Mouse (Mus musculus): ENCODE measurements around the gene Foxd4. TPM values are rescaled to one million over a fixed set of nuclear protein-coding genes. Genes with fewer than 3 reads are reported as not detected.
"Not testable (repeated sequence)": the region's sequence is repeated elsewhere in the genome, so short reads cannot be mapped to it uniquely, and the experiment has no call there.

The Foxd4 gene
- polyA plus RNA-seq, 1 experiment from 2014 or later = not detected

- no peak; the same call in 1 of the 2 replicates for ATAC-seq (ENCODE audit: insufficient number of reproducible peaks, insufficient read depth, low FRiP score, low TSS enrichment, low read depth)
- Histone ChIP-seq H3K4me2 (peak overlapping the region; percentile 66), H3K4me1 (replicated peaks) (peaks cover 23% of the 10 kb centered on the region), H3K4me3 (replicated peaks) (peak overlapping the region; percentile 41), H3K9ac (replicated peaks) (no peak overlapping the region; the same call in 1 of the 2 replicates), H3K36me3 (no peaks in the 10 kb centered on the region), H3K27me3 (peaks cover 90% of the 10 kb centered on the region), H3K27ac (no peak overlapping the region), H3K9me3 (no peaks in the 10 kb centered on the region)
- under 1% methylated on average over 84 of the region's 84 CpGs for WGBS
Observed at GRCm38 (mm10) chr19:24899578-24900544, 1.1 kb downstream of the Foxd4 start.

GRCm38 (mm10) chr19:24898737-24899577 lies 2.0 kb downstream of the Foxd4 start:
- H3K4me3 ChIP-seq (replicated peaks) = peak overlapping the region; percentile 41
- H3K9me3 ChIP-seq = no peaks in the 10 kb centered on the region
- no peak overlapping the region for H3K27ac ChIP-seq
- H3K9ac ChIP-seq (replicated peaks) = no peak overlapping the region
- no peaks in the 10 kb centered on the region for H3K36me3 ChIP-seq
- H3K4me1 ChIP-seq (replicated peaks) = peaks cover 23% of the 10 kb centered on the region
- peak overlapping the region; percentile 66 for H3K4me2 ChIP-seq
- peaks cover 84% of the 10 kb centered on the region for H3K27me3 ChIP-seq
- 3% methylated on average over 34 of the region's 34 CpGs for WGBS
- ATAC-seq (ENCODE audit: insufficient number of reproducible peaks, insufficient read depth, low FRiP score, low TSS enrichment, low read depth) = no peak

GRCm38 (mm10) chr19:24897896-24898736 lies 2.9 kb downstream of the Foxd4 start:
- peak overlapping the region; percentile 48 for H3K4me2 ChIP-seq
- WGBS = 2% methylated on average over 20 of the region's 20 CpGs
- H3K9me3 ChIP-seq = no peaks in the 10 kb centered on the region
- peak overlapping the region; percentile 29 for H3K4me3 ChIP-seq (replicated peaks)
- no peaks in the 10 kb centered on the region for H3K36me3 ChIP-seq
- peaks cover 23% of the 10 kb centered on the region for H3K4me1 ChIP-seq (replicated peaks)
- H3K27ac ChIP-seq = no peak overlapping the region
- no peak overlapping the region for H3K9ac ChIP-seq (replicated peaks)
- peaks cover 84% of the 10 kb centered on the region for H3K27me3 ChIP-seq
- no peak for ATAC-seq (ENCODE audit: insufficient number of reproducible peaks, insufficient read depth, low FRiP score, low TSS enrichment, low read depth)

GRCm38 (mm10) chr19:24897006-24897895 lies 3.7 kb downstream of the Foxd4 start:
- WGBS = under 1% methylated on average over 57 of the region's 57 CpGs
- 0 out of 2 replicates have a peak, but pooled peaks have one; percentile 45 for ATAC-seq (ENCODE audit: insufficient number of reproducible peaks, insufficient read depth, low FRiP score, low TSS enrichment, low read depth)
- Histone ChIP-seq H3K27me3 (peaks cover 78% of the 10 kb centered on the region), H3K27ac (no peak overlapping the region), H3K9ac (replicated peaks) (no peak overlapping the region), H3K4me1 (replicated peaks) (peaks cover 23% of the 10 kb centered on the region), H3K36me3 (no peaks in the 10 kb centered on the region), H3K4me3 (replicated peaks) (peak overlapping the region; percentile 29), H3K4me2 (peak overlapping the region; percentile 48), H3K9me3 (no peaks in the 10 kb centered on the region)

- Histone ChIP-seq H3K9me3 (no peaks in the 10 kb centered on the region), H3K27ac (no peak overlapping the region), H3K36me3 (no peaks in the 10 kb centered on the region), H3K9ac (replicated peaks) (no peak overlapping the region), H3K4me3 (replicated peaks) (no peak overlapping the region), H3K4me2 (no peak overlapping the region), H3K27me3 (peaks cover 70% of the 10 kb centered on the region), H3K4me1 (replicated peaks) (peaks cover 23% of the 10 kb centered on the region)
- ATAC-seq (ENCODE audit: insufficient number of reproducible peaks, insufficient read depth, low FRiP score, low TSS enrichment, low read depth) = no peak
- WGBS = 15% methylated on average over 4 of the region's 4 CpGs
Observed at GRCm38 (mm10) chr19:24896536-24896935, 4.5 kb downstream of the Foxd4 start.

GRCm38 (mm10) chr19:24886888-24887287 lies 14.1 kb downstream of the Foxd4 start:
- H3K9ac ChIP-seq (replicated peaks) = no peak overlapping the region
- H3K27me3 ChIP-seq = peaks cover 23% of the 10 kb centered on the region
- no peaks in the 10 kb centered on the region for H3K4me1 ChIP-seq (replicated peaks)
- no peaks in the 10 kb centered on the region for H3K9me3 ChIP-seq
- no peaks in the 10 kb centered on the region for H3K36me3 ChIP-seq
- H3K4me3 ChIP-seq (replicated peaks) = no peak overlapping the region
- 77% methylated on average over 3 of the region's 3 CpGs for WGBS
- H3K27ac ChIP-seq = no peak overlapping the region
- ATAC-seq (ENCODE audit: insufficient number of reproducible peaks, insufficient read depth, low FRiP score, low TSS enrichment, low read depth) = no peak
- H3K4me2 ChIP-seq = no peak overlapping the region

DNA sequence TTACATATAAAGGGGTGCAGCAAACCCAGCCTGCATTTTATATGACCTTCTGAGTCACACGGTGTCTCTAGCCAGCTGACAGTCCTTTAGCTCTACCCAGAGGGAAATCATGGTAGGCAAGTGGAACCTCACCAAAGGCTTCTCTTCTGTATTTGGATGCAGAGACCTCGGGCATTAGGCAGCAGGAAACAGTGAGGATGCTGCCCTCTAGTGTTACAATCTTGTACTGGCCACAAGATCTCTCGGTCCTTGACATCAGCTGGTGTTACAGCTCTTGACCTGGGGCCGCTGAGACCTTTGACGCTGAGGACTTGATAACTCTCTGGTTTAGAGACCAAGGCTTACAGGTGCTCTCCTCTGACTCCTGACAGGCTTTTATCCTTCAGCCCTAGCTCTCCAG lies 15.5 kb downstream of the Foxd4 start:
- no peaks in the 10 kb centered on the region for H3K36me3 ChIP-seq
- no peak overlapping the region for H3K4me2 ChIP-seq
- ATAC-seq (ENCODE audit: insufficient number of reproducible peaks, insufficient read depth, low FRiP score, low TSS enrichment, low read depth) = no peak; the same call in 1 of the 2 replicates
- no peak overlapping the region for H3K4me3 ChIP-seq (replicated peaks)
- WGBS = 14% methylated on average over 5 of the region's 5 CpGs
- no peak overlapping the region for H3K9ac ChIP-seq (replicated peaks)
- H3K27me3 ChIP-seq = peaks cover 20% of the 10 kb centered on the region
- H3K9me3 ChIP-seq = no peaks in the 10 kb centered on the region
- H3K4me1 ChIP-seq (replicated peaks) = no peaks in the 10 kb centered on the region
- H3K27ac ChIP-seq = no peak overlapping the region

DNA sequence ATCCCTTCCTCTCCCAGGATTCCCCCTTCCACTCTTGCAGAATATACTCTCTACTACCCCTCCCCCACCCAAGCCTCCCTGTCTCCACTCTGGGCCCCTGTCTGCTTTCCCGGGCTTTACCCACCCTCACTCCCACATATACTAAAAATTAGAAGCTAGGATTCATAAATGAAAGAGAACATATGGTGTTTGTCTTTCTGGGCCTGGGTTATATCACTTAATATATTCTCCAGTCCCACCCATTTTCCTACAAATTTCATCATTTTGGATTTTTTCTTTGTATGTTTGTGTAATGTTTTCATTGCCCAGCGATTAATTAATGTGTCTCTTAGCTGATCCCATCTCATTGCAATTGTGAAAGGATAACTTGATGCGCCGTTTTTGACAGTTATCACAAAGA lies 19.8 kb downstream of the Foxd4 start:
- H3K9me3 ChIP-seq = 0 out of 2 replicates have a peak, but pooled peaks cover 3% of the 10 kb centered on the region
- H3K27me3 ChIP-seq = peaks cover 4% of the 10 kb centered on the region; the same call in 1 of the 2 replicates
- no peaks in the 10 kb centered on the region for H3K4me1 ChIP-seq (replicated peaks)
- no peak for ATAC-seq (ENCODE audit: insufficient number of reproducible peaks, insufficient read depth, low FRiP score, low TSS enrichment, low read depth)
- H3K4me3 ChIP-seq (replicated peaks) = no peak overlapping the region
- H3K36me3 ChIP-seq = no peaks in the 10 kb centered on the region
- no peak overlapping the region for H3K27ac ChIP-seq
- H3K4me2 ChIP-seq = no peak overlapping the region
- H3K9ac ChIP-seq (replicated peaks) = no peak overlapping the region
- 68% methylated on average over 4 of the region's 4 CpGs for WGBS

DNA sequence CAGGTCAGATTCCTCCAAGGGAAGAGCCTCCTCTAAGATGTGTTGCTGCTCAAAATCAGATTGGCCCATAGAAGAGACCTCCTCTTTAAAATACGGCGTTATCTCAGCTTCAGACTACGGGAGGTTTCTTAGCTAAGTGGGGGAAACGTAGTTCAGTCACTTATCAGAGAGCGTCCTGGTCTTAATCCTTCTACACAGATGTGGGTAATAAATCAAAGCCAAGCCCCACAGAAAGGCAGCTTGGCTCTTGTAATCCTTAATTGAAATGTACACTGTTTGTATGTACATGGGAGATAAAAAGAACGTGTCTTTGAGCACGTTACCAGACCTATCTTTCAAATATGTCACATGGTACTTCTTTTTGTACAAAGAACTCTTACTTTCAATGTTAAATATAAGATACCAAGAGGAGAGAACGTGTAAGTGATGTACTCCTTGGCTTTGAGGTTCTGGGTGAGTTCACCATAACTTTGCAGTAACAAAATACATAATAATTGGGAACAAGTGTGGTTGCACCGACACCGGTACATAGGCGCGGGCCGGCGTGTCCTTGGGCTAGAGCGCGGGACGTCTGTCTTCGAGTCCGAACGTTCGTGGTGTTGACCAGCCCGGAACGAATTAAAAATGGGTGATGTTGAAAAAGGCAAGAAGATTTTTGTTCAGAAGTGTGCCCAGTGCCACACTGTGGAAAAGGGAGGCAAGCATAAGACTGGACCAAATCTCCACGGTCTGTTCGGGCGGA lies 25.7 kb downstream of the Foxd4 start, which contains the start of gene Gm10053:
Gene Gm10053 (plus strand): TSS at position 558 of the 742 bp plus-strand sequence.
- H3K9ac ChIP-seq (replicated peaks); H3K4me3 ChIP-seq (replicated peaks); ATAC-seq (ENCODE audit: insufficient number of reproducible peaks, insufficient read depth, low FRiP score, low TSS enrichment, low read depth); H3K4me1 ChIP-seq (replicated peaks); H3K27ac ChIP-seq; H3K9me3 ChIP-seq; H3K4me2 ChIP-seq; H3K36me3 ChIP-seq: not testable (repeated sequence)
- H3K27me3 ChIP-seq = 0 out of 2 replicates have a peak, but pooled peaks cover 13% of the 10 kb centered on the region
- 68% methylated on average over 23 of the region's 26 CpGs for WGBS

Data from limb, embryonic 12.5 days (tissue).